Mouse (Mus musculus): ENCODE data around the gene Rgl3. TPM values are rescaled to one million over a fixed set of nuclear protein-coding genes. Genes with fewer than 3 reads are reported as not detected.

Gene Rgl3
- total RNA-seq, 2 experiments from 2014 or later = 0.71 to 0.97 TPM

Other genes starting within 250 kb of the Rgl3 start
- 10 to 100 TPM; 37.2 to 38.4 TPM for gene Spc24, start 229.1 kb downstream of the Rgl3 start, total RNA-seq (2021)
- 10 to 100 TPM; 50.7 to 53.7 TPM for gene Kank2, start 190.7 kb downstream of the Rgl3 start, total RNA-seq (2021)
- not detected for gene Angptl8, start 153.9 kb downstream of the Rgl3 start, total RNA-seq (2021)
- 10 to 100 TPM; 61.4 to 70.0 TPM for gene Dock6, start 136.8 kb downstream of the Rgl3 start, total RNA-seq (2021)
- 10 to 100 TPM in 1 of 2 experiments, 1 to 10 TPM in 1; 8.9 to 10.3 TPM for gene Rab3d, start 71.3 kb downstream of the Rgl3 start, total RNA-seq (2021)
- gene Ccdc159, start 62.0 kb downstream of the Rgl3 start, total RNA-seq (2021) = 1 to 10 TPM in 1 of 2 experiments, under 1 TPM in 1; 0.83 to 1.2 TPM
- gene Tmem205, start 61.9 kb downstream of the Rgl3 start, total RNA-seq (2021) = 10 to 100 TPM; 20.1 to 21.3 TPM
- gene Plppr2, start 52.4 kb downstream of the Rgl3 start, total RNA-seq (2021) = 1 to 10 TPM; 3.0 to 3.1 TPM
- gene Swsap1, start 33.7 kb downstream of the Rgl3 start, total RNA-seq (2021) = 1 to 10 TPM; 8.8 to 9.0 TPM
- gene Epor, start 25.9 kb downstream of the Rgl3 start, total RNA-seq (2021) = 1 to 10 TPM; 1.7 to 2.1 TPM
- not detected for gene Ccdc151, start 13.2 kb upstream of the Rgl3 start, total RNA-seq (2021)
- 10 to 100 TPM; 69.8 to 73.7 TPM for gene Prkcsh, start 13.4 kb upstream of the Rgl3 start, total RNA-seq (2021)
- gene Elavl3, start 62.6 kb upstream of the Rgl3 start, total RNA-seq (2021) = under 1 TPM; 0.47 to 0.52 TPM
- under 1 TPM in 1 of 2 experiments, not detected in 1; 0.92 TPM for gene Gm49318, start 81.8 kb upstream of the Rgl3 start, total RNA-seq (2021)
- gene Zfp653, start 81.9 kb upstream of the Rgl3 start, total RNA-seq (2021) = 1 to 10 TPM; 8.4 to 9.0 TPM
- 10 to 100 TPM; 69.4 to 69.6 TPM for gene Ecsit, start 96.0 kb upstream of the Rgl3 start, total RNA-seq (2021)
- 10 to 100 TPM; 38.1 to 39.3 TPM for gene Cnn1, start 109.8 kb upstream of the Rgl3 start, total RNA-seq (2021)
- 10 to 100 TPM; 60.1 to 63.4 TPM for gene Elof1, start 127.7 kb upstream of the Rgl3 start, total RNA-seq (2021)
- 1 to 10 TPM in 1 of 2 experiments, under 1 TPM in 1; 0.71 to 1.6 TPM for gene Acp5, start 146.3 kb upstream of the Rgl3 start, total RNA-seq (2021)
- 10 to 100 TPM; 31.0 to 31.9 TPM for gene Pigyl, start 167.4 kb upstream of the Rgl3 start, total RNA-seq (2021)
- under 1 TPM; 0.14 to 0.18 TPM for gene Zfp872, start 198.6 kb upstream of the Rgl3 start, total RNA-seq (2021)
- 10 to 100 TPM; 28.1 to 28.4 TPM for gene Zfp809, start 236.3 kb upstream of the Rgl3 start, total RNA-seq (2021)

Measured in heart, postnatal 4 days (tissue).